ENCODE assay signal across 20 mouse cellular contexts in the genomic region with DNA sequence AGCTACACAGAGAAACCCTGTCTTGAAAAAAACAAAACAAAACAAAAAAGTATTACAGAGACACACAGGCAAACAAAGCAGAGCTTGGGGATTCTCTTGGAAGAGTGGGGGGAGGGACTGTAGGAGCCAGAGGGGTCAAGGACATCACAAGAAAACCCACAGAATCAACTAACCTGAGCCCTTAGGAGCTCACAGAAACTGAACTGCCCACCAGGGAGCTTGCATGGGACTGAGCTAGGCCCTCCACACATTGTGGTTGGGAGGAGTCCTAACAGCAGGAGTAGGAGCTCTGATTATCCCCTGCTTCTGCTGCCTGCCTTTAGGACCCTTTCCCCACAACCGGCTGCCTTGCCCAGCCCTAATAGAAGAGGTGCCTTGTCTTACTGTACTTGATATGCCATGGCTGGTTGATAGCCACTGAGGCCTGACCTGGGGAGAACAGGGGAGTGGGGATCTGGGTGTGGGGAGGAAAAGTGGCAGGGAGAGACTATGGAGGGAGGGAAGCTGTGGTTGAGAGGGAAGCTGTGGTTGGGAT. TPM values are rescaled to one million over a fixed set of nuclear protein-coding genes. Genes with fewer than 3 reads are reported as not detected.
DNase-seq lines count a peak whose midpoint lies in the region; ATAC-seq lines count a peak whose summit lies in the region.
"Had no signal": no experiment of that assay in that cellular context is flagged by ENCODE, and none has a peak within 500 bp of the region (broad histone marks: within the 10 kb centered on the region; RNA-seq: fewer than 3 reads in every experiment).

No protein-coding gene starts in this region.

- H3K36me3 ChIP-seq in heart, embryonic 11.5 days (ENCODE audit: control insufficient read depth, insufficient read depth, low read length): peaks cover 7% of the 10 kb centered on the region; the same call in 1 of the 2 replicates
- peaks cover 25% of the 10 kb centered on the region for H3K36me3 ChIP-seq in neural tube, embryonic 13.5 days
- H3K36me3 ChIP-seq in neural tube, embryonic 15.5 days: peaks cover 20% of the 10 kb centered on the region
- peaks cover 15% of the 10 kb centered on the region for H3K36me3 ChIP-seq in kidney, embryonic 16.5 days (ENCODE audit: insufficient read depth, low read length)

- H3K4me1 ChIP-seq in heart, embryonic 11.5 days (ENCODE audit: control insufficient read depth, insufficient read depth, low read length): peaks cover 4% of the 10 kb centered on the region; the same call in 1 of the 2 replicates
- H3K4me1 ChIP-seq in neural tube, embryonic 13.5 days (replicated peaks): peaks cover 15% of the 10 kb centered on the region
- peaks cover 22% of the 10 kb centered on the region for H3K4me1 ChIP-seq in neural tube, embryonic 15.5 days
- peaks cover 7% of the 10 kb centered on the region; the same call in 1 of the 2 replicates for H3K4me1 ChIP-seq in kidney, embryonic 16.5 days (ENCODE audit: insufficient read depth, low read length)

- 26% methylated on average over 1 of the region's 1 CpGs for WGBS in heart, embryonic 11.5 days (ENCODE audit: insufficient replicate concordance)
- WGBS in neural tube, embryonic 13.5 days: 31% methylated on average over 1 of the region's 1 CpGs
- 21% methylated on average over 1 of the region's 1 CpGs for WGBS in neural tube, embryonic 15.5 days
- 21% methylated on average over 1 of the region's 1 CpGs for WGBS in kidney, embryonic 16.5 days

- no peaks in the 10 kb centered on the region for H3K27me3 ChIP-seq in heart, embryonic 11.5 days (ENCODE audit: control insufficient read depth, insufficient read depth, low read length)
- H3K27me3 ChIP-seq in neural tube, embryonic 13.5 days: no peaks in the 10 kb centered on the region
- no peaks in the 10 kb centered on the region for H3K27me3 ChIP-seq in neural tube, embryonic 15.5 days (replicated peaks)
- no peaks in the 10 kb centered on the region for H3K27me3 ChIP-seq in kidney, embryonic 16.5 days (ENCODE audit: insufficient read depth, low read length)
- H3K27me3 ChIP-seq: forebrain, embryonic 12.5 days; hindbrain, embryonic 12.5 days had no signal

- H3K27ac ChIP-seq in heart, embryonic 11.5 days (ENCODE audit: low read depth, low read length): no peak overlapping the region
- H3K27ac ChIP-seq in neural tube, embryonic 13.5 days (replicated peaks): 0 out of 2 replicates have a peak overlapping the region, but pooled peaks have one; percentile 33
- H3K27ac ChIP-seq in neural tube, embryonic 15.5 days (replicated peaks): no peak overlapping the region
- H3K27ac ChIP-seq in kidney, embryonic 16.5 days (ENCODE audit: low read length): no peak overlapping the region
- H3K27ac ChIP-seq: forebrain, embryonic 12.5 days; heart, embryonic 10.5 days; hindbrain, embryonic 12.5 days had no signal

- no peaks in the 10 kb centered on the region for H3K9me3 ChIP-seq in heart, embryonic 11.5 days (replicated peaks; ENCODE audit: control insufficient read depth, low read length)
- H3K9me3 ChIP-seq in neural tube, embryonic 13.5 days: no peaks in the 10 kb centered on the region
- no peaks in the 10 kb centered on the region for H3K9me3 ChIP-seq in neural tube, embryonic 15.5 days (replicated peaks)
- H3K9me3 ChIP-seq in kidney, embryonic 16.5 days (ENCODE audit: low read length): no peaks in the 10 kb centered on the region
- H3K9me3 ChIP-seq: forebrain, embryonic 12.5 days; heart, embryonic 10.5 days; hindbrain, embryonic 12.5 days had no signal

- no peak overlapping the region for H3K4me3 ChIP-seq in heart, embryonic 11.5 days (ENCODE audit: low read depth, low read length)
- H3K4me3 ChIP-seq in neural tube, embryonic 13.5 days: no peak overlapping the region
- H3K4me3 ChIP-seq in neural tube, embryonic 15.5 days (replicated peaks): no peak overlapping the region
- no peak overlapping the region for H3K4me3 ChIP-seq in kidney, embryonic 16.5 days (ENCODE audit: low read length)
- H3K4me3 ChIP-seq: forebrain, embryonic 12.5 days; heart, embryonic 10.5 days; hindbrain, embryonic 12.5 days had no signal

- DNase-seq in heart, adult 11 months: peak; percentile 81
- DNase-seq in R1 (ENCODE audit: low read depth, low spot score): peak; percentile 82
- no peak for DNase-seq in ovary, postnatal 36 days (ENCODE audit: low spot score)
- DNase-seq: cerebellum, adult 9-10 months; gastrocnemius, postnatal 25 days; heart, postnatal 14 days; kidney, adult 18-20 months; kidney, postnatal 10 days; liver, postnatal 0 days; lung, postnatal 10 days; right cerebral cortex, postnatal 14 days; spleen, adult 18-20 months; thymus, adult 2 months had no signal

- no peak for ATAC-seq in heart, embryonic 11.5 days (replicated peaks; ENCODE audit: insufficient number of reproducible peaks, low FRiP score, low TSS enrichment)
- ATAC-seq in neural tube, embryonic 13.5 days (ENCODE audit: low read depth): no peak
- no peak for ATAC-seq in neural tube, embryonic 15.5 days (ENCODE audit: low FRiP score)
- ATAC-seq in kidney, embryonic 16.5 days (ENCODE audit: low FRiP score, low TSS enrichment): no peak
- ATAC-seq: liver, postnatal 0 days had no signal

- no peak overlapping the region for H3K9ac ChIP-seq in heart, embryonic 11.5 days (ENCODE audit: low read depth, low read length)
- no peak overlapping the region for H3K9ac ChIP-seq in neural tube, embryonic 13.5 days
- no peak overlapping the region for H3K9ac ChIP-seq in neural tube, embryonic 15.5 days (replicated peaks)
- no peak overlapping the region for H3K9ac ChIP-seq in kidney, embryonic 16.5 days (replicated peaks; ENCODE audit: low read length)
- H3K9ac ChIP-seq: forebrain, embryonic 12.5 days; hindbrain, embryonic 12.5 days; liver, postnatal 0 days had no signal

- no peak overlapping the region for H3K4me2 ChIP-seq in heart, embryonic 11.5 days
- H3K4me2 ChIP-seq in neural tube, embryonic 13.5 days: no peak overlapping the region
- H3K4me2 ChIP-seq in neural tube, embryonic 15.5 days: no peak overlapping the region
- H3K4me2 ChIP-seq in kidney, embryonic 16.5 days (replicated peaks; ENCODE audit: low read depth, low read length): no peak overlapping the region
- H3K4me2 ChIP-seq: forebrain, embryonic 12.5 days; hindbrain, embryonic 12.5 days had no signal

RNA-seq across cellular contexts. Expression of gene Mrpl51, which starts 4.0 kb away (rescaled TPM):
- polyA plus RNA-seq in heart, embryonic 11.5 days (2014; fragmentation: Nextera tagmentation; extraction: Ambion mirVana): 226 and 234 TPM in 2 replicates
- 143 and 158 TPM in 2 replicates for polyA plus RNA-seq in neural tube, embryonic 13.5 days (2015; fragmentation: Nextera tagmentation; extraction: Ambion mirVana)
- polyA plus RNA-seq in neural tube, embryonic 15.5 days (2015; fragmentation: Nextera tagmentation; extraction: Ambion mirVana): 156 and 167 TPM in 2 replicates
- 213 and 228 TPM in 2 replicates for polyA plus RNA-seq in kidney, embryonic 16.5 days (2015; fragmentation: Nextera tagmentation; extraction: Ambion mirVana)

RNA-seq across cellular contexts. Expression of gene Ncapd2, which starts 4.1 kb away (rescaled TPM):
- 82.3 and 84.0 TPM in 2 replicates for polyA plus RNA-seq in heart, embryonic 11.5 days (2014; fragmentation: Nextera tagmentation; extraction: Ambion mirVana)
- 48.8 and 69.2 TPM in 2 replicates for polyA plus RNA-seq in neural tube, embryonic 13.5 days (2015; fragmentation: Nextera tagmentation; extraction: Ambion mirVana)
- 38.2 and 56.6 TPM in 2 replicates for polyA plus RNA-seq in neural tube, embryonic 15.5 days (2015; fragmentation: Nextera tagmentation; extraction: Ambion mirVana)
- 151 and 163 TPM in 2 replicates for polyA plus RNA-seq in kidney, embryonic 16.5 days (2015; fragmentation: Nextera tagmentation; extraction: Ambion mirVana)

RNA-seq across cellular contexts. Expression of gene Vamp1, which starts 19.7 kb away (rescaled TPM):
- polyA plus RNA-seq in heart, embryonic 11.5 days (2014; fragmentation: Nextera tagmentation; extraction: Ambion mirVana): 1.6 and 2.2 TPM in 2 replicates
- 16.2 and 17.1 TPM in 2 replicates for polyA plus RNA-seq in neural tube, embryonic 13.5 days (2015; fragmentation: Nextera tagmentation; extraction: Ambion mirVana)
- polyA plus RNA-seq in neural tube, embryonic 15.5 days (2015; fragmentation: Nextera tagmentation; extraction: Ambion mirVana): 53.8 and 57.4 TPM in 2 replicates
- 7.5 and 7.7 TPM in 2 replicates for polyA plus RNA-seq in kidney, embryonic 16.5 days (2015; fragmentation: Nextera tagmentation; extraction: Ambion mirVana)

RNA-seq across cellular contexts. Expression of gene Gapdh, which starts 29.3 kb away (rescaled TPM):
- 4,443 and 4,472 TPM in 2 replicates for polyA plus RNA-seq in heart, embryonic 11.5 days (2014; fragmentation: Nextera tagmentation; extraction: Ambion mirVana)
- 1,206 and 1,336 TPM in 2 replicates for polyA plus RNA-seq in neural tube, embryonic 13.5 days (2015; fragmentation: Nextera tagmentation; extraction: Ambion mirVana)
- polyA plus RNA-seq in neural tube, embryonic 15.5 days (2015; fragmentation: Nextera tagmentation; extraction: Ambion mirVana): 1,563 and 1,690 TPM in 2 replicates
- 2,036 and 2,102 TPM in 2 replicates for polyA plus RNA-seq in kidney, embryonic 16.5 days (2015; fragmentation: Nextera tagmentation; extraction: Ambion mirVana)

RNA-seq across cellular contexts. Expression of gene Tapbpl, which starts 36.1 kb away (rescaled TPM):
- polyA plus RNA-seq in heart, embryonic 11.5 days (2014; fragmentation: Nextera tagmentation; extraction: Ambion mirVana): 2.0 and 2.2 TPM in 2 replicates
- 4.8 and 5.5 TPM in 2 replicates for polyA plus RNA-seq in neural tube, embryonic 13.5 days (2015; fragmentation: Nextera tagmentation; extraction: Ambion mirVana)
- polyA plus RNA-seq in neural tube, embryonic 15.5 days (2015; fragmentation: Nextera tagmentation; extraction: Ambion mirVana): 7.1 and 11.9 TPM in 2 replicates
- 7.4 and 8.2 TPM in 2 replicates for polyA plus RNA-seq in kidney, embryonic 16.5 days (2015; fragmentation: Nextera tagmentation; extraction: Ambion mirVana)
